Mouse (Mus musculus) midbrain, embryonic 11.5 days (tissue): Measurements from ENCODE around the gene Glrp1. TPM values are rescaled to one million over a fixed set of nuclear protein-coding genes. Genes with fewer than 3 reads are reported as not detected.

Experiments used
- ATAC-seq: fragments of 200-750 bp; cut with Nextera tagmentation; 2 replicates; pipeline ENCODE4 v1.8.0; 2017; ENCODE audit warnings: moderate TSS enrichment, moderate library complexity; ENCODE audit not compliant: low FRiP score
- DNase-seq: peaks from one replicate; pipeline ENCODE4 v3.0.0; 2015; ENCODE audit warnings: low spot score; ENCODE audit errors: missing footprints
- H3K27ac ChIP-seq: fragments of 300-500 bp; sonication (generic); 2 replicates; pipeline ENCODE4 v1.5.1; 2014; ENCODE audit warnings: low read depth, low read length
- H3K27me3 ChIP-seq: fragments of 300-500 bp; sonication (generic); 2 replicates; pipeline ENCODE4 v1.6.1; 2014; ENCODE audit warnings: mild to moderate bottlenecking, low read length, moderate library complexity, mixed read lengths; ENCODE audit not compliant: control insufficient read depth, insufficient read depth
- H3K36me3 ChIP-seq: fragments of 300-500 bp; sonication (generic); 2 replicates; pipeline ENCODE4 v1.6.1; 2014; ENCODE audit warnings: mild to moderate bottlenecking, low read length, moderate library complexity, mixed read lengths; ENCODE audit not compliant: control insufficient read depth, insufficient read depth
- H3K4me1 ChIP-seq: fragments of 300-500 bp; sonication (generic); 2 replicates; pipeline ENCODE4 v1.6.1; 2014; ENCODE audit warnings: low read length; ENCODE audit not compliant: control insufficient read depth, insufficient read depth
- H3K4me2 ChIP-seq: fragments of 300-500 bp; sonication (generic); 2 replicates; pipeline ENCODE4 v1.6.1; 2014; ENCODE audit warnings: mild to moderate bottlenecking, moderate library complexity
- H3K4me3 ChIP-seq: fragments of 300-500 bp; sonication (generic); 2 replicates; pipeline ENCODE4 v1.5.1; 2014; ENCODE audit warnings: low read depth, low read length
- H3K9ac ChIP-seq: fragments of 300-500 bp; sonication (generic); 2 replicates; pipeline ENCODE4 v1.6.1; 2014; ENCODE audit warnings: low read length
- H3K9me3 ChIP-seq: fragments of 300-500 bp; sonication (generic); 2 replicates; pipeline ENCODE4 v1.6.1; 2016; ENCODE audit warnings: low read length; ENCODE audit not compliant: control insufficient read depth
- WGBS: fragments of 180-500 bp; shearing (Covaris S2); extraction: QIAGEN DNeasy Blood & Tissue Kit; methylation state at CpG from one replicate; pipeline ENCODE4 v1.1.7; 2014; 5-methylcytosine and 5-hydroxymethylcytosine counted together
- polyA plus RNA-seq: library from polyadenylated mRNA; unstranded; fragments of >200 nt; fragmentation: Nextera tagmentation; extraction: Ambion mirVana; gene quantifications from 2 replicates; pipeline ENCODE4 v1.2.1, GENCODE M21; 2014

The Glrp1 gene
- polyA plus RNA-seq, 1 experiment from 2014 or later: not detected

GRCm38 (mm10) chr1:88539256-88539655 is 29.4 kb upstream of the Glrp1 start:
- no peak overlapping the region for H3K27ac ChIP-seq
- no peaks in the 10 kb centered on the region for H3K27me3 ChIP-seq
- H3K4me1 ChIP-seq: no peaks in the 10 kb centered on the region
- H3K4me3 ChIP-seq: no peak overlapping the region
- DNase-seq (no peak), ATAC-seq (no peak)
- no peak overlapping the region for H3K4me2 ChIP-seq
- H3K9me3 ChIP-seq: no peaks in the 10 kb centered on the region
- H3K9ac ChIP-seq: no peak overlapping the region
- H3K36me3 ChIP-seq: no peaks in the 10 kb centered on the region
- WGBS: 93% methylated on average over 7 of the region's 7 CpGs

GRCm38 (mm10) chr1:88536308-88536707 is 26.4 kb upstream of the Glrp1 start:
- Histone ChIP-seq H3K4me2 (no peak overlapping the region), H3K4me1 (no peaks in the 10 kb centered on the region)
- no peak for ATAC-seq

GRCm38 (mm10) chr1:88534091-88534490 is 24.2 kb upstream of the Glrp1 start:
- Histone ChIP-seq H3K27me3 (no peaks in the 10 kb centered on the region), H3K4me3 (no peak overlapping the region), H3K9ac (no peak overlapping the region), H3K4me1 (no peaks in the 10 kb centered on the region), H3K36me3 (no peaks in the 10 kb centered on the region), H3K27ac (no peak overlapping the region), H3K4me2 (no peak overlapping the region), H3K9me3 (no peaks in the 10 kb centered on the region)
- ATAC-seq (no peak), DNase-seq (no peak)
- 82% methylated on average over 5 of the region's 5 CpGs for WGBS

More at GRCm38 (mm10) chr1:88536308-88536707, 26.4 kb upstream of the Glrp1 start:
- Histone ChIP-seq H3K36me3 (no peaks in the 10 kb centered on the region), H3K4me3 (no peak overlapping the region), H3K9ac (no peak overlapping the region), H3K27me3 (no peaks in the 10 kb centered on the region), H3K27ac (no peak overlapping the region), H3K9me3 (no peaks in the 10 kb centered on the region)
- peak; percentile 62 for DNase-seq
- 85% methylated on average over 1 of the region's 1 CpGs for whole genome bisulfite sequencing

- no peak for ATAC-seq
- 50% methylated on average over 6 of the region's 6 CpGs for WGBS
- Histone ChIP-seq H3K27ac (no peak overlapping the region), H3K36me3 (no peaks in the 10 kb centered on the region), H3K4me1 (0 out of 2 replicates have a peak, but pooled peaks cover 2% of the 10 kb centered on the region), H3K27me3 (no peaks in the 10 kb centered on the region), H3K4me3 (no peak overlapping the region), H3K9ac (no peak overlapping the region), H3K4me2 (no peak overlapping the region), H3K9me3 (no peaks in the 10 kb centered on the region)
- DNase-seq: no peak
Measured at GRCm38 (mm10) chr1:88526161-88526560, 16.3 kb upstream of the Glrp1 start.

GRCm38 (mm10) chr1:88525622-88526021 is 15.8 kb upstream of the Glrp1 start:
- 74% methylated on average over 3 of the region's 3 CpGs for WGBS
- Histone ChIP-seq H3K27me3 (no peaks in the 10 kb centered on the region), H3K27ac (no peak overlapping the region), H3K4me1 (0 out of 2 replicates have a peak, but pooled peaks cover 2% of the 10 kb centered on the region), H3K4me2 (no peak overlapping the region), H3K9ac (no peak overlapping the region), H3K9me3 (no peaks in the 10 kb centered on the region), H3K4me3 (no peak overlapping the region), H3K36me3 (no peaks in the 10 kb centered on the region)
- no peak for DNase-seq
- no peak for ATAC-seq

GRCm38 (mm10) chr1:88521170-88521747 is 11.4 kb upstream of the Glrp1 start:
- H3K36me3 ChIP-seq: no peaks in the 10 kb centered on the region
- WGBS: 81% methylated on average over 11 of the region's 11 CpGs
- no peak overlapping the region for H3K9ac ChIP-seq
- H3K27me3 ChIP-seq: no peaks in the 10 kb centered on the region
- 0 out of 2 replicates have a peak, but pooled peaks cover 2% of the 10 kb centered on the region for H3K4me1 ChIP-seq
- ATAC-seq (no peak), DNase-seq (no peak)
- H3K9me3 ChIP-seq: no peaks in the 10 kb centered on the region
- no peak overlapping the region for H3K27ac ChIP-seq
- H3K4me3 ChIP-seq: no peak overlapping the region
- no peak overlapping the region for H3K4me2 ChIP-seq

- no peak overlapping the region for H3K27ac ChIP-seq
- ATAC-seq (no peak), DNase-seq (no peak)
- no peak overlapping the region for H3K4me3 ChIP-seq
- H3K27me3 ChIP-seq: no peaks in the 10 kb centered on the region
- no peaks in the 10 kb centered on the region for H3K36me3 ChIP-seq
- WGBS: 79% methylated on average over 5 of the region's 5 CpGs
- H3K9me3 ChIP-seq: no peaks in the 10 kb centered on the region
- no peaks in the 10 kb centered on the region for H3K4me1 ChIP-seq
- H3K9ac ChIP-seq: no peak overlapping the region
- no peak overlapping the region for H3K4me2 ChIP-seq
Measured at GRCm38 (mm10) chr1:88513613-88514012, 3.7 kb upstream of the Glrp1 start.

- Histone ChIP-seq H3K27ac (no peak overlapping the region), H3K9ac (no peak overlapping the region), H3K4me1 (peaks cover 8% of the 10 kb centered on the region), H3K36me3 (no peaks in the 10 kb centered on the region), H3K4me3 (no peak overlapping the region), H3K27me3 (no peaks in the 10 kb centered on the region), H3K9me3 (no peaks in the 10 kb centered on the region), H3K4me2 (no peak overlapping the region)
- WGBS: 87% methylated on average over 8 of the region's 8 CpGs
- ATAC-seq (no peak), DNase-seq (no peak)
Measured at GRCm38 (mm10) chr1:88507886-88508285, 2.0 kb downstream of the Glrp1 start.

GRCm38 (mm10) chr1:88507214-88507613 is 2.7 kb downstream of the Glrp1 start:
- H3K27me3 ChIP-seq: no peaks in the 10 kb centered on the region
- H3K9me3 ChIP-seq: no peaks in the 10 kb centered on the region
- H3K9ac ChIP-seq: no peak overlapping the region
- no peak overlapping the region for H3K27ac ChIP-seq
- H3K4me3 ChIP-seq: no peak overlapping the region
- DNase-seq (no peak), ATAC-seq (no peak)
- H3K4me2 ChIP-seq: no peak overlapping the region
- H3K4me1 ChIP-seq: peaks cover 8% of the 10 kb centered on the region
- WGBS: 83% methylated on average over 5 of the region's 5 CpGs
- no peaks in the 10 kb centered on the region for H3K36me3 ChIP-seq
